Mouse (Mus musculus) forebrain, embryonic 10.5 days (tissue): ENCODE data around the gene Gon4l. TPM values are rescaled to one million over a fixed set of nuclear protein-coding genes. Genes with fewer than 3 reads are reported as not detected.
"Not testable (repeated sequence)": the region's sequence is repeated elsewhere in the genome, so short reads cannot be mapped to it uniquely, and the experiment has no call there.

Source experiments
- DNase-seq: peaks from one replicate; pipeline ENCODE4 v3.0.0-alpha.2; 2017; ENCODE audit warnings: low spot score; ENCODE audit errors: extremely low spot score
- H3K27ac ChIP-seq: fragments of 300-500 bp; sonication (generic); 2 replicates; pipeline ENCODE4 v1.5.1; 2016; ENCODE audit warnings: mild to moderate bottlenecking
- H3K27me3 ChIP-seq: fragments of 300-500 bp; sonication (generic); 2 replicates; pipeline ENCODE4 v1.6.1; 2016; ENCODE audit warnings: mild to moderate bottlenecking; ENCODE audit not compliant: poor library complexity, severe bottlenecking
- H3K36me3 ChIP-seq: fragments of 300-500 bp; sonication (generic); replicated peaks from 2 replicates; pipeline ENCODE4 v1.6.1; 2016; ENCODE audit warnings: mild to moderate bottlenecking, moderate library complexity
- H3K4me1 ChIP-seq: fragments of 300-500 bp; sonication (generic); 2 replicates; pipeline ENCODE4 v1.6.1; 2016
- H3K4me3 ChIP-seq: fragments of 300-500 bp; sonication (generic); 2 replicates; pipeline ENCODE4 v1.5.1; 2016; ENCODE audit warnings: mild to moderate bottlenecking, moderate library complexity
- H3K9me3 ChIP-seq: fragments of 300-500 bp; sonication (generic); 2 replicates; pipeline ENCODE4 v1.6.1; 2016; ENCODE audit warnings: mild to moderate bottlenecking, moderate library complexity
- WGBS: fragments of 180-500 bp; shearing (Covaris S2); methylation state at CpG from one replicate; pipeline ENCODE4 v1.1.7; 2016; 5-methylcytosine and 5-hydroxymethylcytosine counted together
- polyA plus RNA-seq: library from polyadenylated mRNA; unstranded; fragments of >200 nt; fragmentation: Nextera tagmentation; extraction: Ambion mirVana; gene quantifications from 2 replicates; pipeline ENCODE4 v1.2.1, GENCODE M21; 2016

Gon4l gene
- 17.5 and 18.4 TPM in 2 replicates for polyA plus RNA-seq

DNA sequence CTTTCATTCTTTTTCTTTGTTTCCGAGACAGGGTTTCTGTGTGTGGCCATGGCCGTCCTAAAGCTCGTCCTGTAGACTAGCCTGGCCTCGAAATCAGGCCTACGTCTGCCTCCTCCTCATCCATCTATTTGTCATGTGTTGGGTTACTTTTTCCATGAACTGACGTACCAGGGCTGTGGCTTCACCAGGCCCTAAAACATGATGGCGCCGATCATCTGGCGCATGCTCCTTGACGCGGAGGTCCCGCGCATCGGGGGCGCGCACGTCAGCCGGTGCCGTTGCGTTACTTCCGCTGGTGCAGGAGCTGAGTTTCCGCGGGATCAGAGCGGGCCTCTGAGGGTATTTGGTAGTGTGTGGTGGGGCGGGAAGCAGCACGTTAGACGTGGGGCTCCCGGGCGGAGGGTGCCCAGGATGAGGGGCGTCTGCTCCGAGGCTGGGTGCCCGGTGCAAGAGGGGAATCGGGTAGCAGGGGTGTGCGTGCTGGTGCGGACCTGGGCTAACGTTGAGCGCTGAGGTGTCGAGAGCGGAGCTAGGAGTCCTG lies at the start of gene Gon4l:
TSS of gene Gon4l (plus strand) at position 281 of the 541 bp plus-strand sequence.
- WGBS: 2% methylated on average over 29 of the region's 39 CpGs
- peak; percentile 49 for DNase-seq
- Histone ChIP-seq H3K36me3 (peaks cover 20% of the 10 kb centered on the region), H3K4me3 (peak within 1 kb of the TSS; percentile 53), H3K4me1 (peaks cover 10% of the 10 kb centered on the region), H3K27ac (peak within 1 kb of the TSS; percentile 88)
- H3K9me3 ChIP-seq, H3K27me3 ChIP-seq: not testable (repeated sequence)

DNA sequence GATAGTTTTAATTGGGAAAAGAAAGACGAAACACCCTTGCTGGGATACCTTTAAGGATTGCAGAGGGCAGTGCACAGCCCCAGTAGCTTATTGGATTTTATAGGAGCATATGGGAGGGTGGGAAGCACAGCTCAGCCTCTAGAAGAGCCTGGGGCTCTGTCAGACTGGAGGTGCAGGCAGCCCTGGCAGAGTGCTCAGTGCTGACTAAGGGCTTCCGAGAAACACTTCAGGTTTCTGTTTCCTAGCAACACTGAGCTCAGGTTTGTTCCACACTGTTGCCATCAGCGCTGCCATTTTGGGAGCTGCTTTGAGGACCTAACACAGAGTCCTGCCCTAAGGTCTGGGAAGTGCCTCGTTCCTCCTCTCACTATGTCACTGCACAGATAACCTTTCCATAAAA lies 48.7 kb upstream of the Gon4l start:
- H3K9me3 ChIP-seq, H3K4me3 ChIP-seq, H3K27me3 ChIP-seq, DNase-seq, H3K4me1 ChIP-seq, H3K27ac ChIP-seq: not testable (repeated sequence)
- 89% methylated on average over 1 of the region's 4 CpGs for WGBS
- peaks cover 19% of the 10 kb centered on the region for H3K36me3 ChIP-seq

DNA sequence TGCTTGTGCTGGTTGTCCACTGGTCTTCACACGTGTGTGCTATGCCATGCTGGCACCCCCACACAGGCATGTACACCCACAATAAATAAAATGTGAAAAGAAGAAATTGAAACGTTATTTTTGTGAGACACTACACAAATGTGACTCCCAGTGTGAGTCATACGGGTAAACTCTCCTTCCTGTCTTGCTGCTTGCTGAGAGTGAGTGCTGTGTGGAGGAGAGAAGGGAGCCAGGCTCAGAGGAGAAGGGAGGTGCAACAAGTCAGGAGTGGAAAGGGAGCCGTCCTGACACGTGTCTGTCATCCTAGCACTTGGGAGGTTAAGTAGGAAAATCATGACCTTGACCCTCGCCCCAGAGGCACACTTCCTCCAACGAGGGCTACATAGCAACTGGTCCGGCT lies 48.2 kb upstream of the Gon4l start:
- not testable (repeated sequence) for DNase-seq, H3K9me3 ChIP-seq, H3K4me3 ChIP-seq, H3K27me3 ChIP-seq, H3K4me1 ChIP-seq, H3K27ac ChIP-seq
- no CpG with 5 or more reads among the region's 8 CpGs for WGBS
- peaks cover 19% of the 10 kb centered on the region for H3K36me3 ChIP-seq

GRCm38 (mm10) chr3:88788033-88788432 lies 47.0 kb upstream of the Gon4l start:
- H3K27ac ChIP-seq, H3K4me1 ChIP-seq, H3K9me3 ChIP-seq, H3K4me3 ChIP-seq, DNase-seq, H3K27me3 ChIP-seq: not testable (repeated sequence)
- 100% methylated on average over 3 of the region's 4 CpGs for WGBS
- peaks cover 17% of the 10 kb centered on the region for H3K36me3 ChIP-seq

GRCm38 (mm10) chr3:88797507-88797906 lies 37.5 kb upstream of the Gon4l start:
- H3K27ac ChIP-seq, H3K27me3 ChIP-seq, H3K4me3 ChIP-seq, DNase-seq, H3K9me3 ChIP-seq, H3K4me1 ChIP-seq: not testable (repeated sequence)
- WGBS: 88% methylated on average over 6 of the region's 6 CpGs
- H3K36me3 ChIP-seq: peaks cover 23% of the 10 kb centered on the region

DNA sequence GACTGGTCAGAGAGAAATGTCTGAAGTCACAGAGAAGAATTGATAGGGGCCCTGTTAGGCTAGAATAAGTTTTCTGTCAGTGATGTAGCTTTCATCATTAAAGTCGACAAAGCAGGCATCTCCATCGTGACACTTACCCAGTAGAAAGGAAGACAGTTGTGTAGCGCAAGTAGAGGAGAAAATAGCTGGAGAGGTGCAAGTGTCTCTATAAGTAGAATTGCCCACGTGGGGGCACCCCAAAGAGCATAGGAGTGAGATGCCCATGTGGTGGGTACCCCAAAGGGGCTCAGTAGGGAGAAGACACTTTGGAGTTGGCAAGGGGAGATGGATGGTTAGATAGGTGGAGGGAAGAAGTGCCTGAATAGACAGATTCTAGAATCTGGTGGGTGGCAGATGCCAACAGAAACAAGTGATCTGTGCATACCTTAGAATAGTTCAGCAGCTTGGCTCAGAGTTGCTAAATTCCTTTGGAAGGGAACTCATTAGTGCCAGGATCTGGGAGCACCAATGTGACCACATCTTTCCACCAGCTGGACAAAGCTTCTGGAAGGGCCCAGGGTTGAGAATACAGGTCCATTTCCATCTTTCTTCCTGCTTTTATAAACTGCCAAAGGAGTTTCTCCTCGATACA lies 31.0 kb upstream of the Gon4l start:
- Histone ChIP-seq H3K9me3 (no peaks in the 10 kb centered on the region), H3K27me3 (no peaks in the 10 kb centered on the region), H3K4me1 (no peaks in the 10 kb centered on the region), H3K36me3 (peaks cover 46% of the 10 kb centered on the region), H3K27ac (no peak overlapping the region), H3K4me3 (no peak overlapping the region)
- 91% methylated on average over 5 of the region's 5 CpGs for WGBS
- DNase-seq: no peak

DNA sequence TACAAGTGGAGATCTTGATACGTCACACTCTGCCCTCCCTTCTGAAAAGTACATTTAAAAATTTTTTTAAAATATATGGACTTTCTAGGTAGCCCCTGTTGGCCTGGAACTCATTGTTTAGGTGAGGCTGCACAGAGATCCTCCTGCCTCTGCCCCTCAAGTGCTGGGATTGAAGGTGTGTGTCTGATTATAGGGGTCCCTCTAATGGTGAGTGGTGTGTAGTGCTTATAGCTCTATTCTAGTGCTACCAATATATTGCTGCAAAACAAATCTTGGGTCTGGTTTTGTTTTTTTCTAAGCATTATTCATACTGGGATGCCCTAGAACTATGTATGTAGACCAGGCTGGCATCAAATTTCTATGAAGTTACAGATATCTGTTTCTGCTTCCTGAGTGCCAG lies 9.3 kb upstream of the Gon4l start:
- WGBS: 96% methylated on average over 1 of the region's 1 CpGs
- H3K4me1 ChIP-seq: no peaks in the 10 kb centered on the region
- DNase-seq: no peak
- no peak overlapping the region for H3K27ac ChIP-seq
- H3K4me3 ChIP-seq: no peak overlapping the region
- H3K36me3 ChIP-seq: peaks cover 52% of the 10 kb centered on the region
- H3K27me3 ChIP-seq: no peaks in the 10 kb centered on the region
- no peaks in the 10 kb centered on the region for H3K9me3 ChIP-seq

- Histone ChIP-seq H3K27ac (no peak overlapping the region), H3K27me3 (no peaks in the 10 kb centered on the region), H3K36me3 (peaks cover 44% of the 10 kb centered on the region), H3K9me3 (no peaks in the 10 kb centered on the region), H3K4me3 (no peak overlapping the region), H3K4me1 (peaks cover 3% of the 10 kb centered on the region; the same call in 1 of the 2 replicates)
- no peak for DNase-seq
- 96% methylated on average over 9 of the region's 9 CpGs for WGBS
These were observed 7.8 kb upstream of the Gon4l start for GRCm38 (mm10) chr3:88827231-88827630.

GRCm38 (mm10) chr3:88831177-88832121 lies 3.6 kb upstream of the Gon4l start:
- Histone ChIP-seq H3K36me3 (peaks cover 12% of the 10 kb centered on the region), H3K27ac (peak overlapping the region; percentile 92), H3K4me1 (peaks cover 10% of the 10 kb centered on the region), H3K4me3 (peak overlapping the region; percentile 57)
- peak; percentile 64 for DNase-seq
- 5% methylated on average over 23 of the region's 28 CpGs for WGBS
- not testable (repeated sequence) for H3K9me3 ChIP-seq, H3K27me3 ChIP-seq

- under 1% methylated on average over 14 of the region's 14 CpGs for WGBS
- peak overlapping the region; percentile 43; the same call in 1 of the 2 replicates for H3K4me3 ChIP-seq
- H3K27ac ChIP-seq: peak overlapping the region; percentile 62; the same call in 1 of the 2 replicates
These were observed 2.6 kb upstream of the Gon4l start for GRCm38 (mm10) chr3:88832388-88832787.

DNA sequence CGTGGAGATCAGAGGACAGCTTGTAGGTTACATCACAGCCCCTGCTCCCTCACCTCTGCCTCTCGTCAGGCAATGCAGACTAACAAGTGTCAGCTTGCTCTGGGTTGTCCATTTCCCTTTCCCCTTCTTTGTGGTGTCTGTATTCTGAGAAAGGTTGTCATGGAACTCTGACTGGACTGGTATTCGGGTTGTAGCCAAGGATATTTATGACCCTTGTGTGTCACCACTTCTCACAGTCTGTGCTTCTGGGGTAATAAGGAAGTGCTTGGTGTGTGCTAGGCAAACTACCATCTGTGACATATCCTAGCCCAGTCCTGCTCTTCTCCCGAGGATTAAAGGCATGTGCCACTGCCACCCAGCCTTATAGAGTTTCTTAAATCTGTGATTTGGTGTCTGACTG lies 14.1 kb downstream of the Gon4l start:
- Histone ChIP-seq H3K9me3 (no peaks in the 10 kb centered on the region), H3K27me3 (no peaks in the 10 kb centered on the region), H3K4me1 (no peaks in the 10 kb centered on the region), H3K36me3 (peaks cover 69% of the 10 kb centered on the region), H3K27ac (no peak overlapping the region), H3K4me3 (no peak overlapping the region)
- WGBS: 88% methylated on average over 4 of the region's 4 CpGs
- no peak for DNase-seq

More at GRCm38 (mm10) chr3:88832388-88832787, 2.6 kb upstream of the Gon4l start:
- DNase-seq: peak; percentile 68
- not testable (repeated sequence) for H3K9me3 ChIP-seq, H3K36me3 ChIP-seq, H3K27me3 ChIP-seq
- H3K4me1 ChIP-seq: peaks cover 10% of the 10 kb centered on the region

DNA sequence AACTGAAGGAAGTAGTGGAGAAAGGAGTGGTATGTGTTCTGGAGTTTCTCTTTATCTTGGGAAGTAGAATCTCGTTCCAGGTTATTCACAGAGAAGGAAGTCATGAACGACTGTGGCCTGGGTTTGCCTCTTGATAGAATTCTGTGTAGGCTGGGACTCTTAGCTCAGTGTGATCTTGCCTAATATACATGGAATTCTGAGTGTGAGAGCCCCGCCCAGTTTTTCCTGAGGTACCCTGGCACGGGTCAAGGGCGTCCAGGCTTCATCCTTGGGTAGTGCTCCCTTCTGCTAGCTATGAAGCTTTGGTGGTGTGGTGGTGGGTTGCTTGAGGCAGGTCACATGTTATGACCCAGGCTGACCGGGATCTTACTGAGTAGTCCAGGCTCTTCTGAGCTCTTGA lies 20.8 kb downstream of the Gon4l start:
- no peak for DNase-seq
- no peak overlapping the region for H3K27ac ChIP-seq
- no peaks in the 10 kb centered on the region for H3K9me3 ChIP-seq
- H3K4me3 ChIP-seq: no peak overlapping the region
- 91% methylated on average over 6 of the region's 6 CpGs for WGBS
- no peaks in the 10 kb centered on the region for H3K27me3 ChIP-seq
- H3K36me3 ChIP-seq: peaks cover 94% of the 10 kb centered on the region
- no peaks in the 10 kb centered on the region for H3K4me1 ChIP-seq

GRCm38 (mm10) chr3:88862129-88862528 lies 27.1 kb downstream of the Gon4l start:
- Histone ChIP-seq H3K27ac (no peak overlapping the region), H3K4me3 (no peak overlapping the region), H3K36me3 (peaks cover 96% of the 10 kb centered on the region), H3K4me1 (no peaks in the 10 kb centered on the region), H3K27me3 (no peaks in the 10 kb centered on the region), H3K9me3 (no peaks in the 10 kb centered on the region)
- WGBS: 95% methylated on average over 3 of the region's 3 CpGs
- DNase-seq: no peak
